Mouse (Mus musculus) layer of hippocampus, adult 9-11 months (tissue): ENCODE results near the gene Tmem274.
A peak's percentile ranks its signal among the peaks of the same experiment; 100 is the strongest.

Source experiments
- DNase-seq: peaks from one replicate; pipeline ENCODE4 v3.0.0; 2022

Gene Tmem274

DNA sequence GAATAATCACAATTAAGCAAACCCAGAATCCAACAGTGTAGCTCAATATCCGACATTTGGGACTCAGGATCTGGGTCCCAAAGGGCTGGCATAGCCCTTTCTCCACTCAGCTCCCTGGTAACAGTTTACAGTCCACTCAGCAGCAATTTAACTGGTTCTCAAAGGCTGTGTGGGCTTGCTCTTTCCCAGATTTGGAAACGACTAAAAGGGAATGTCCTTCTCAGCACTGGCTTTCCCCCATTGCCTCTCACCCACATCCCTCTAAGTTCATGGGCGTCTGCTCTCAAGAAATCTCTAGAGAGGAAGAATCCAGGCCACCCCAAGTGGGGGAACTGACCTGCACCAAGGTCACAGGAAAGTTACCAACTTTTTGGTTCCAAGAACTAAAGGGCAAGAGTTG lies 7.4 kb downstream of the Tmem274 start:
- DNase-seq, result no peak

GRCm38 (mm10) chr4:149485053-149485824 lies 8.1 kb downstream of the Tmem274 start, which contains the start of the genes Nmnat1 and Lzic:
TSS of gene Nmnat1 (minus strand) at chr4:149485202.
TSS of gene Lzic (plus strand) at chr4:149485229.
- peak; percentile 92 for DNase-seq

DNA sequence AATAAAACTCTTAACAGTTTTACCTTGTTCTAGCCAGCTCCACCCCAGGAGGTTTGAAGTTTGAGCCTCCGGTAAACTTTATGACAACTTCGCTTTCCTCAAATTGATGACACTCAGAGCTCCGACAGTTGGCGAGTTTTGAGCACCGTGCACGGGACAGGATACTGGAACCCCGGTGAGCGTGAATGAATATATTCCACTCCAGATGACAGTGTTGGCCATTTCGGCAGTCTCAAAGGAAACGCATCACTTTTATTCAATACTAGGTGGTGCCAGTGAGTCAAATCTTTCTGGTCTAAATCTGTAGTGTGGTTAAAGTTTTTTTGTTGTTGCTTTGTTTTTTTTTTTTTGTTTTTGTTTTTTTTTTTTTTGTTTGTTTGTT lies 8.6 kb downstream of the Tmem274 start:
- DNase-seq, result no peak

- DNase-seq, result no peak
Observed at GRCm38 (mm10) chr4:149487729-149488128, 10.6 kb downstream of the Tmem274 start.

DNA sequence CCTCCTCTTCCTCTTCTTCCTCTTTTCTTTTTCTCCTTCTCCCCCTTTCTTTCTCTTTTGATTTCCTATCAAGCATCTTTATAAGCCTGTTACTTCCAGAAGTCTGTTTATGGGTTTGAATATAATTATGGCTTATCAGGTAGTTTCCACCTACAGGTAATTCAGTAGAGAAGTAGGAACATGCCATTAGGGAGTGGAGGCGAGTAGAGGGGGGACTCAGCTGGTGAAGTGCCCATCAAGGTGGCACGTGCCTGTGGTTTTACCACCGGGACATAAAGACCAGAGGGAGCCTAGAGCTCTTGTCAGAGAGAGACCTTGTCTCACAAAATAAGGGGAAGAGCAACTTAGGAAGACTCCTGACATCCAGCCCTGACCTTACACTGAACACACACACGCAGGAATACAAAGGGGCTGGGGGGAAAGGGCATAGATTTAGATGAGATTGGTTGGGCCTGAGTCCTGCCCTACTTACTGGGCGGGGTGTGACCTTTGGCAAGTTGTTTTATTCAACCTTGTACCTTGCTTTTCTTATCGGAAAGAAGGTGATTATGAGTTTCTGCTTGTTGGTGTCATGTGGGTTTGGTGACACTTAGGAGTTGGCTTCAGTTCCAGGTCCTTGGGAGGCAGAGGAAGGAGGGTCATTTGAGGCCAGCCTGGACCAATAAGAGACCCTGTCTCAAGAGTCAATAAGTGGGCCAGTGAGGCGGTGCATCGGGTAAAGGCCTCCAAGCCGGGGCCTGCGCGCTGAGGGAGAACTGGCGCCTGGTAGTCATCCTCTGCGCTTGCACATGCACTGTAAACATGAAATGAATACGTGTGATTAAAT lies 12.4 kb downstream of the Tmem274 start:
- no peak for DNase-seq

DNA sequence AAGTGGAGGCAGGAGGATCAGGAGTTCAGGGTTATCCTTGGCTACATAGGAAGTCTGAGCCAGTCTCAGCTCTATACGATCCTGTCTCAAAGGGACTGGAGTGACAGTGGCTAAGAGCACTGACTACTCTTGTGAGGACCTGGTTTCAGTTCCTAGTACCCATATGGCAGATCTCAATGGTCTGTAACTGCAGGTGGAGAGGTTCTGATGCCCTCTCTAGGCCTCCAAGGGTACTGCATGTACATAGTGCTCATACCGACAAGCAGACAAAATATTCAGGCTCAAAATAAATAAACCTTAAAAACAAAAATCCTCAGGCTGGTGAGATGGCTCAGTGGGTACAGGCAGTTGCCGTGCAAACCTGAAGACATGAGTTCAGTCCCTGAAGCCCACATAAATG lies 14.0 kb downstream of the Tmem274 start:
- no peak for DNase-seq

DNA sequence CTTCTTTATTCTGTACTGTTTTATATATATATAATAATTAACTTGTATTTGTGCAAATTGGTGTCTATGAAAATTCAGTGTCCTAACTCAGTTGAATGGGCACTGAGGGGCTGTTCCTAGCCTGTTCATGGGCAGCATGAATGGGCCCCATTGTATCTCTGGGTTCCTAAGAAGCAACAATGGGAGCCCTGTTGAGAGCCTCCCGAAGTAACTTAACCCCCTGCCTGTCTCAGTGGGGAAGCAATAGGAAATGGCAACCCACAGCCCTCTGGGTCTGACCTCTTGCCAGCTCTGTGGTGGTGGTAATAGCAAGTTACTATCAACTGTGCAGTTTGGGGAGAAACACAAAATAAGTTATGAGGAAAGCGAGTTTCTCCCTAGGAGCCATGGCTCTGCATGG lies 19.4 kb downstream of the Tmem274 start:
- peak; percentile 66 for DNase-seq

DNA sequence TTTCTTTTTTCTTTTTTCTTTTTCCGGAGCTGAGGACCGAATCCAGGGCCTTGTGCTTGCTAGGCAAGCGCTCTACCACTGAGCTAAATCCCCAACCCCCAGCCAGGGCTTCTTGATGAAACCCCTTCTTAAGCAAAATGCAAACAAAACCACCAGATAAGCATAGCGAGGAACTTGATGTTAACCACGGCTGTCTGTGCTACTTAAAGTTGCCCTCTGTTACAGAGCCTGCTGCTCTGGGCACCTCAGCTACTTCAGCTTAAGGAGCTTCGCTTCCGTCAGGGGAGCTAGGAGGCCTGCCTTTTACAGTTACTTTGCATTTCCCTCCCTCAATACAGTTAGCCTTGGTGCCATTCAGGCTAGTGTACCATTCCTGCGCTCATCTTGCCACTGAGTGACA lies 21.7 kb downstream of the Tmem274 start:
- no peak for DNase-seq

- no peak for DNase-seq
Observed at GRCm38 (mm10) chr4:149499790-149500189, 22.6 kb downstream of the Tmem274 start.

DNA sequence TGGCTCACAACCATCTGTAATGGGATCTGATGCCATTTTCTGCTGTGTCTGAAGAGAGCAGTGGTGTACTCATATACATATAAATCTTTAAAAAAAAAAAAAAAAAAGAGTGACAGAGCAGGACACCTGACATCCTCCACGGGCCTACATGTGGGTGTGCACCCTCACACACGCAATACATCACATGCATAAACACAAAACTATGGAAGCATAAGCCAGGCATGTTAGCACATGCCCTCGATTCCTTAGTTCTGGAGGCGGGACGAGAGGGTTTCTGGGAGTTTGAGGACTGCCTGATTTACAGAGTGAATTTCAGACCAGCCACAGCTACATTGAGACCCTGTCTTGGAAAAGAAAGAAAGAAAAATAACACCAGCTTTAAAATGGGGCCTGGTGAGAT lies 27.2 kb downstream of the Tmem274 start:
- DNase-seq, result no peak

DNA sequence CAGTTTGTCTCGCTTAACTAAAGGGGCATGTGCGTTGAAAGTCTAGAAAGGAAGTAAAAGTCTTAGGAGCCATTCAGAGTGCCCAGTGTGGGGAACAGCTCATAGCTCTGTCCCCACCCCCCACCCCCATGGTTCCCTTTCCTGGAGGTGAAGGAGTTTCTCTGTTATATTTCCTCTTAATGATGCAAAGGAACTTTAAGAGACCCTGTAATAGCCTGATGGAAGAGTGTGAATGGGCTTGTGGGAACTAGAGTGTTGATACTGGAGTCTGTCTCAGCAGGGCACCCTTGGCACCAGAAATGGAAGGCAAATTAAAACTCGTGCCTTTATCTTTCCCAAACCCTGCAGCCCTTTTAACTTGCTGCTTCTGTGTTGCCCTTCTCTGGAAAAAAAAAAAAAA lies 27.7 kb downstream of the Tmem274 start:
- DNase-seq, result no peak

- peak; percentile 34 for DNase-seq
Observed at GRCm38 (mm10) chr4:149505261-149505967, 28.2 kb downstream of the Tmem274 start.

- no peak for DNase-seq
Observed at GRCm38 (mm10) chr4:149506904-149507303, 29.7 kb downstream of the Tmem274 start.

DNA sequence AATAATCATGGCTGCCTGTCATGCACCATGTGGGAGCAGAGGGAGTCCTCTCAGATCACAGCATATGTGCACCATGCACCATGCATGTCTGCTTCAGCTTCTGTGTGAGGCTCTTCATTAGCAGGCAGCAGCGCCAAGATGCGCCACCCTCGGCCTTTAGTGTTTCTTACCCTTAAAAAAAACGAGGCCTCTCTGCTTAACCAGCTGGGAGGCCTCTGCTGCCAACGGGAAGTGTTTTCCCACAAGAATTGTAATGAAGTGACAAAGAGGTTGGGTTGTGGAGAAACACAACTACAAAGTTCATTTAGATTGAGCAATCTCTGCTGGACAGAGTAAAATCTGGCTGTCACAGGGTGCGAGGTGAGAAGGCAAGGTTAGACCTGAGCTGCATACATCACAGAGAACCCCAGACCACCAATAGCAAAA lies 34.1 kb downstream of the Tmem274 start:
- peak; percentile 49 for DNase-seq

- no peak for DNase-seq
Observed at GRCm38 (mm10) chr4:149512072-149512471, 34.9 kb downstream of the Tmem274 start.

- DNase-seq, result no peak
Observed at GRCm38 (mm10) chr4:149515706-149516105, 38.5 kb downstream of the Tmem274 start.

DNA sequence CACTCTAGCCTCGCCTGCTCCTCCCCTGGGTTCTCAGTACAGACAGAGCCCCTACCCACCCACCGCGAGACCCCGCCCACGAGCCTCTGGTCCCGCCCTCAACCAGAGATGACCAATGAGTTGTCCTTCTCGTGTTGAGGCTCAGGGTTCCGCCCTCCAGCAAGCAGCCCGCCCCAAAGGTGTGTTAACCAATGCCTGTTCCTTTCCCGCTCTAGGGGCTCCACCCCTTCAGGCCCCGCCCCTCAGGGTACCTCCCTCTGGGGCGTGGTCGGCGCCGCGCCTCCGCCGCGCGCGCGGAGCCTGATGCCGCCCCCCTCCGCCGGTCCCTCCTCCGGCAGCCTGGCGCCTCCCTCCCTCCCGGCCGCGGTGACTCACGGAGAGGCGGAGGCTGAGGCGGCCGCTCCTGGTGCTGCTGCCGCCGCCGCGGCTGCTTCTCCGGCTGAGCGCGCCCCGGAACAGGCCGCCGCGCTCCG lies 40.7 kb downstream of the Tmem274 start, which contains the start of gene Ctnnbip1:
TSS of gene Ctnnbip1 (plus strand) at position 369 of the 473 bp plus-strand sequence.
- peak; percentile 98 for DNase-seq

DNA sequence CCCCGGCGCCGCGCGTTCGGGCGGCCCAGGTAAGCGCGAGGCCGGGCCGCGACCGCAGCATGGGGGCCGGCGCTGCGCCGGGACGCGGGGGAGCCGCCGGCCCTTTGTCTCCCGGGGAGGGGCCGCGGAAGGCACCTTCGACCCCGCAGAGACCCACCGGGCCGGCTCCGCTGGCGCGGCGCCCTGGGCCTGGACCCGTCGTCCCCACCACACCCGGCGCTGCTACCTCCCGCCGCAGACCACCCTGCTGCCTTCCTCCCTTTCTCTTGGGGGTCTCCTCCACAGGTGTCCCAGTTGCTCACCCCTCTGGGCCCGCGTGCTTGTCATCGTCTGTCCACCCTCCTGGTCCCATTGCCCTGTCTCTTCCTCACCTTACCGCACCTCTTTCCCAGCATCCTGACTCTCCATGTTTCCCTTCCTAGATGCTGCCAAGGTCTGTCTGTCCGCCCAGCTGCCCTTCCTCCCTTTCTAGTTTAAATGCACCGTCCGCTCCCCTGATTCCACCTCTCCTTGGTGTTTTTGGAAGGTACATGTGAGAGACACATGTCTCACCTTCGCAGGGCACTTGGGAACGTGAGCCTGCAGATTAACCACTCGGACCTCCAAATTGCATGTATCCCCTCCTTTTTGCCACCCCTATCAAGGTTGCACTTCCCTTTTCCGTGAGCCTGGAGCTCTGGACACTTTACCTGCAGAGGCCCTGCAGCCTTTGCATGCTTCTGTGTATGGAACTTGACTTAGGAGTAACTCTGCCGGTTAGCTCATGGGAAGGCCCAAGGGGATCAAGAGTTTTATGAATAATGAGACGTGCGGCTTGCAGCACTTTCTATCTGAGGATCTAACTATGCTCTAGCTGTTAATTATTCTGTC lies 41.4 kb downstream of the Tmem274 start:
- DNase-seq, result no peak

- no peak for DNase-seq
Observed at GRCm38 (mm10) chr4:149521258-149521657, 44.1 kb downstream of the Tmem274 start.

GRCm38 (mm10) chr4:149523961-149524360 lies 46.8 kb downstream of the Tmem274 start:
- no peak for DNase-seq

- DNase-seq, result no peak
Observed at GRCm38 (mm10) chr4:149525170-149525569, 48.0 kb downstream of the Tmem274 start.

- no peak for DNase-seq
Observed at GRCm38 (mm10) chr4:149525811-149526210, 48.6 kb downstream of the Tmem274 start.
